Mouse (Mus musculus): ENCODE results near the gene Tmem63c.

DNA sequence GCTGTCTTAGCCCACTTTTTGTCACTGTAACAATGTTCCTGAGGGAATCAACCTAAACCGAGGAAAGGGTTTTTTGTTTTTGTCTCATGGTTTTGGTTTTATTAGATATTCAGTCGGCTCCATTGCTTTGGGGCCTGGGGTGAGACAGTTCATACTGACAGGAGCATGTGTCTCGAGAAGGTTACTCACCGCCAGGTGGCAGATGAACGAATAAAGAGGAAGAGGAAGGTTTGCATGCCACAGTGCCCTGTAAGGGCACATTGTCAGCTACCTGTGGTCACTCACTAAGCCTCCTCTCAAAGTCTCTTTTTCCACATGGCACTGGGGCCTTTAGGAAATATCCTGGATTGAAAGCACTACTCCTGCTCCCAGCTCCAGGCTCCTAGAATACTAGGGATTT is 49.4 kb downstream of the Tmem63c start:
- TF ChIP-seq CTCF (IDR thresholded peaks at IDR 0.05): no peak
- TF ChIP-seq EP300 (IDR thresholded peaks at IDR 0.05): no peak
